Mouse (Mus musculus) E14TG2a.4 (cell line): ENCODE results near the gene Tnip1.

ENCODE experiments used
- CTCF ChIP-seq: conservative IDR thresholded peaks from 2 replicates; pipeline ENCODE4 v1.5.1; 2014; ENCODE audit warnings: low read length
- NANOG ChIP-seq: IDR thresholded peaks from 2 replicates; pipeline ENCODE4 v1.6.1; 2014; ENCODE audit warnings: borderline replicate concordance, low read length, mixed read lengths

GRCm38 (mm10) chr11:54949717-54950116 lies 13.0 kb downstream of the Tnip1 start:
- TF ChIP-seq CTCF (no peak), NANOG (no peak)
